Mouse (Mus musculus) E14TG2a.4 (cell line): ENCODE measurements around the gene Masp2.

Source experiments
- CTCF ChIP-seq: conservative IDR thresholded peaks from 2 replicates; pipeline ENCODE4 v1.5.1; 2014; ENCODE audit warnings: low read length
- POU5F1 ChIP-seq: IDR thresholded peaks from 2 replicates; pipeline ENCODE4 v1.6.1; 2014; ENCODE audit warnings: low read length, borderline replicate concordance

DNA sequence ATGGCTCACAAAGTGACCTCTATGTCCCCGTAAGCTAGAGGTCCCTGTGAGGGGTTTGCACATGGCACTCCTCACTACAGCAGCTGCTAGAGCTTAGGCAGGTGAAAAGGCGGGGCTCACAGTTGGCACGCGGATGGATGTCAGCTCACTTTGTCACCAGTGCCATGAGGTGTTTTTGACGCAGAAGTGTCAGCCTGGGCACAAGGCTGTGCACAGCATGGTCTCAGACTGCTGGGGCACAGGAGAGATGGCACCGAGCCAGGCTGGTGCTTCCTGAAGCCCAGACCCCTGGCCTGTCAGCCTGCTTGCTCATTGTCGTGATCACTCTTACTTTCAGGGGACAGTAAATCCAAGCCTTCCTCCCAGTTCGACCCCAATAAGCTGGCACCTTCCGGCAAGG, 21.6 kb upstream of the Masp2 start:
- TF ChIP-seq CTCF (no peak), POU5F1 (no peak)
